Mouse (Mus musculus) cerebral cortex, adult 2 months (tissue): ENCODE data around the gene Ado.

Source experiments
- WGBS: fragments of 180-500 bp; shearing (Covaris S2); methylation state at CpG from one replicate; pipeline ENCODE4 v1.1.7; 2018; 5-methylcytosine and 5-hydroxymethylcytosine counted together

Gene Ado

DNA sequence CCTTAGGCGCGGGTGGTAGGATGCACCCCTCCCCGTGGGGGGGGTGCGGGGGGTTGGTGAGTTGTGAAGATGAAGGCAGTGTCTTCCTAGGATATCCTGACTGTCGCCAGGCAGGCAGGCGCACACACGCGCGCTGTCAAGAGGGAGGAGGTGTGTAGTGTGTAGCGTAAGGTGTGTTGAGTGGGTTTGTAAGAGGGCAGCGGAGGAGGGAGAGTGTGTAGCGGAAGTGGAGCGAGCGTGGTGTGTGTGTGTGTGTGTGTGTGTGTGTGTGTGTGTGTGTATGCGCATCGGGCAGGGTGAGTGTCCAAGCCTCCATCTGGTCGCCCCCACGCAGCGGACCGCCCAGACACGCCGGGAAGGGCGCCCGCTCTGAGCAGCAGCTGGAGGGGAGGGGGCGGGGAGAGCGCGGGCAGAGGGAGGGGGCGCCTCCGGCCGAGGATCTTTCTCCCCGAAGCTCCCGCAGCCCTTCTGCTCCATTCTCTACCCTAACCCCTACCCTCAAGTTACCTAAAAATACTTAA, 12.1 kb downstream of the Ado start:
- 2% methylated on average over 28 of the region's 32 CpGs for WGBS

DNA sequence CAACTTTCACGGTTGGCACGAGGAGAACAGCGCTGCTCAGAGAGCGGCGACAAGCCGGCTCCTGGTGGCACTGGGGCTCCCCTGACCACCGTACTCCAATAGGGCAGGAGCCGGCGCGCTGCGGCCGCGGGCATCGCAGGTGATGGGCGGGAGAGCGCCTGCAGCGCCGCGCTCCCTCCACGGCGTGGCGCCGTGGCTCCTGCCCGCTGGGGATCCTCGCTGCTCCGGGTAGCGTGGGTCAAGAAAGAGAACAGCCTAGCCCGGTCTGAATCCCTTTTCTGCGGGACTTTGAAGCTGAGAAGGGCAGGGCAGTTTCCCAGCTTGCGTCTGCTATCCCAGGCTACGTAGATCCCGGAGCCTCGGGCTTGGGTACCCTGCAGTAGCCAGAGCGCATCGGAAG, 12.8 kb downstream of the Ado start:
- WGBS = under 1% methylated on average over 35 of the region's 35 CpGs

DNA sequence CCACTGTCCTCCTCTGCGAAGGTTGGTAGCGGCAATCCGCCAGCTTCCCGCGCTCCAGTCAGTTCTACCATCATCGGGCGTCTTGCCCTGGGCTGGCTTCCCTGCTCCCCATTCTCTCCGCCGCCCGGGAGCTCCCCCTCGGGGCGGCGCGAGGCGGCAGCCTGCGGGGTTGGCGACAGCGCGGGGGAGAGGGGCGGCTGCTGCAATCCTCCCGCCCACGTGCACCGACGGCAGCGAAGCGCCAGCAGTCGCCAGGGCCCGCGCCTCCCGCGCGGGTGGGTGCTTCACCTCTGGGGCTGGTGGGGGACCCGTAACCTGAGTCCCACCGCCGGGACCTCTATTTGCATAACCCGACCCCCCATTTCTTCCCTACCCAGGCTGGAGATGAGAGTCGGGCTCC, 13.5 kb downstream of the Ado start, which contains the start of gene Egr2:
Egr2 (plus strand) TSS at position 220 of the 400 bp plus-strand sequence.
- 1% methylated on average over 37 of the region's 37 CpGs for WGBS

DNA sequence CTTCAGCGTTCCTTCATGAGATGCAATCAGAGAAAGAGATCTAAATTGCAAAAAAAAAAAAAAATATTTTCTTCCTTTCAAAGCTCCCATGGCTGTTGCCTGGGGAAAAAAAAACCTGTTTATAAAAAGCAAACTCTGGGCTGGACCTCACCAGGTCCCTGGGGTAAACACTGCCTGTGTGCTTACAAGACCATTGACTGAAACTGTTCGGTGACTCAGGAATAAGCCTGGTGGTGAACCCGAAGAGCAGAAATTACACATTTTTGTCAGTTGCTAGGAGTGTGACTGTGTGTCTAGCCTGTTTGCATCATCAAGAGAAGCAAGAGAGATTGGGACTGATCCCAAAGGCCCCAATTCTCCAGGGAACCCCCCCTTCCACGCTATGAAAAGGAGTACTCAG, 19.0 kb downstream of the Ado start:
- 66% methylated on average over 4 of the region's 4 CpGs for WGBS

DNA sequence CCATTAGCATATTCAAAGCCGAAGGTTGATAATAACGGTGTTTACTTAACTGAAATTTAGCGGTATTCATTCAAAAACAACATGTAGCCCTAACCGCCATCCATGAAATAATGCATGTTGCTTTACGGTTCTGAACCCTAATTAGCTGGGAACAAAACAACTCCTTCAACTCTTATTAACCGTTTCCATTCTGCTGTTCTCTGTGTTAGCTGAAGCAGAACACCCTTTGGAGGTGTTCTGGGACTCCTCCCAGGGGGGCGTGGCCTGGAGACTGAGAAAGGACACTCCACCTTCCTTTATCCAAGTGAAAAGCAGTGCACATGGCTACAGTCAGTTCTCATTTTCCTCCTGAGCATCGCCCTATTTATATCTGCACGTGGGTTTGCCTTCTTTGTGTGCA, 22.3 kb downstream of the Ado start:
- 70% methylated on average over 9 of the region's 9 CpGs for WGBS

DNA sequence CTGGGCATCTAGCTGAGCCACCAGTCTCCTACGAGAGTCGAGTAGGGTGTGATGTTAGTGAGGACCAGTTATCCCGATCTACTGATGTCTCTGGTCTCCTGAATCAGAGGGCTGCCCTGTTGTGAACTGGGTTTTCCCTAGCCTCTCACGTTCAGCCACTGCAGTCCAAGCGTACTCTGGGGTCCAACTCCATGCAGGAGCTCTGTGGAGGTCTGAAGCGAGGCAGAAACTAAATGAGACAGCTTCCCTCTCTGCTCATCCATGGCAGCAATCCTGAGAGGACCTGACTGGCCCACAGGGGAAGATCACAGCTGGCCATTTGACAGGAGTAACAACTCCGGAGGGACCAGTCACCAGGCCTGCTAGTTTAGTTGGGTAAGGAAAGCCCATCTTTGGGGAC, 24.1 kb downstream of the Ado start:
- 93% methylated on average over 7 of the region's 7 CpGs for WGBS

DNA sequence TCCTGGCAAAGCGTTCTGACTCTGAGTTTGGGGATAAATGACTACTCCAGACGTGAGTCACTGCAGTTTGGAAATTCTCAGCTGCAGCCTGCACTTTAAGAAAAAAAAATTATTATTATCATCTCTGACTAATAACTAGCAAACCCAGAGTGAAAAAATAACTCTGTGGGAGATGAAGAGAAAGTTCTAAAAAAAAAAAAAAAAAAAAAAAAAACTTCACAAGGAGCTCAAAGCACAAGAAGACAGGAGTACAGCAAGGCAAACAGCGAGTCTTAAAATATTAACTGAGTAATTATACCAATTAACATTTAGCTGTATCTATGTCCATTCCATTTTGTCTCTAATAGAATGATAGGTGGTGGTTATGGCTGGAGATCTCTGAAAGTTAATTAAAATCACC, 24.6 kb downstream of the Ado start:
- WGBS = 83% methylated on average over 3 of the region's 3 CpGs

DNA sequence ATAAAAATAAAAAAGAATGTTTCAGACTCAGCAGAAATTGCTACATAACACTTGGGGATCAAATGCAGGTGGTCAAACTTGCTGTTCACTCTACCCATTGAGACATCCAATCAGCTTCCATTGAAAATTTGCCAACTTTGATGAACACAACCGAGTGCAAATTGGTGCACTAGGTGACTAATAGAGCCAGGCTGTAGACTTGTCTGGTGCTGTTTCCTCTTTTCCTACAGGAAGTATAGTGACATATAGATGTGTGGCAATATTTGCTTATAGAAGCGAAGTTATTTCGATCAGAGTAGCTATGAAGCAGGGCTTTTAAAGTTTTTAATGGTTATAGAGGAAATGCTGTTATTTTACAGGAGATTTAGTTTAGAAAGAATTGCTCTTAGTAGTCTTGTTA, 30.0 kb downstream of the Ado start:
- 85% methylated on average over 3 of the region's 3 CpGs for WGBS

DNA sequence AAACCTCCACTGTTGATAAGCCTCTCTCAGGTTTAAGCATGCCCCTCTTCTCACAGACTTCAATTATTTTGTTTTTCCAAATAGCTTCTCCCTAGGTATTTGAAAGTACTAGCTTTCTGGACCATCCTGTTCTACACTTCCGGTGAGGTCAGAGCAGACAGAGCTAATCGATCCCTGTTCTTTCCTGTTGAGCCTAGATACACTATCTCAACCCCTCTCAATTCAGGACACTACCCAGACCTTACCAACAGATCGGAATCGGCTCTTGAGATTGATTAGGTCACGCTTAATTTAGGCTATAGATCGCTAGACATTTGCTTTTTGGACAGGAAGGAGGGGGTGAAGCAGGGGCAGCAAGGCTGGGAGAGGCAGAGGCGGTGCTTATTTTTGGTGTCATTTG, 35.9 kb downstream of the Ado start:
- WGBS = 78% methylated on average over 7 of the region's 7 CpGs

DNA sequence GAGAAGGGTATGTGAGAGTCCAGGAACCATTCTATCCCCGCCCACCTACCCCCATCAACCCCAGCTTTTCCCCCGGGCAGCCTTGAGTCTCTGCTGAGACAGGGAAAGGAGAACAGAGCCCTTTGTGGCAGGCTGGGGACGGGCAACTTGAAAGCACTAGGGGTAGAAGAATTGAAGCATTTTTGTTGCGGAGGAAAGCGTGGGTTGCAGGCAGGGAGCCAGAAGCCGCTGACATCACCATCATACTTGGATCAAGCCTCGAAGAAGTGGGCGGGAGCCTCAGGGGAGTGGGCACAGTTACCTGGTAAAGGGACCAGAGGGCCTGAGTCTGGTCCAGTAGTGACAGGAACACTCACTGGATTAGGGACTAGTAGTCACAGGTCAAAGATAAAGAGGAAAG, 36.5 kb downstream of the Ado start:
- WGBS = 30% methylated on average over 8 of the region's 8 CpGs

DNA sequence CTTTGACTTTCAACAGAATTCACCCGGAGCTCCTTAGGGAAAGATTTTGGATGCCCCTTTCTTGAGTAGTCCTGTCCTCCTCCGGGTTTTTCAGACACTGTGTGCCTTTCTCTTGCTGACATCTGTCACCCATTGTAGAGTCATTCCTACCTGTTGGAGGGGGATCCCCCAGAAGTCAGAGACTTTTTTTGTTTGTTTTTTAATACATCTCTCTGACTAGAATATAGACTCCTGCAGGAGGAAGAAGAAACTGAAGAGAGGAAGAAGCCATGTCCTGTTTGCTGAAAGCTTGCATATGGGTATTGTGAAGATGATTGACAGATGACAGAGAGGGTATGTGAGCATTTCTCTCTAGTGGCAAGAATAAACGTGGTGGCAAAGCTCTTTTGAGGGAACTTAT, 43.5 kb downstream of the Ado start:
- 71% methylated on average over 3 of the region's 3 CpGs for WGBS

DNA sequence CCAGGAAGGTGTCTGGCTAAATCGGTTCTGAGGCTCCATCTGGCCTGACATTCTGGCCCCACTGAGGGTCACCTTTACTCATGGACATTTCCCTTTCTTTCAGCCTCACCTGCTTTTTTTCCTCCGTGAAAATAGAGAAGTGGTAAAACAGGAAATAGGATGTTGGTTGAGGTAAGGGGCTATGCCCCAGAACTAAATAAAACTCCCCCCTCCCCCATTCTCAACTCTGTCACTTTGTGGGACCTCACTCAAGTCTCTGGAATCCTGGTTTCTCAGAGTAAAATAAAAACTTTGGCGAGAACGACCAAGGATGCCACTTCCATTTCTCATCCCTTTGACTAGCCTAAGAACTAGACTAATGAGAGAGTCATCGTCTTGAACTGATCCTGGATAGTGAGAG, 44.7 kb downstream of the Ado start:
- WGBS = 75% methylated on average over 5 of the region's 5 CpGs

DNA sequence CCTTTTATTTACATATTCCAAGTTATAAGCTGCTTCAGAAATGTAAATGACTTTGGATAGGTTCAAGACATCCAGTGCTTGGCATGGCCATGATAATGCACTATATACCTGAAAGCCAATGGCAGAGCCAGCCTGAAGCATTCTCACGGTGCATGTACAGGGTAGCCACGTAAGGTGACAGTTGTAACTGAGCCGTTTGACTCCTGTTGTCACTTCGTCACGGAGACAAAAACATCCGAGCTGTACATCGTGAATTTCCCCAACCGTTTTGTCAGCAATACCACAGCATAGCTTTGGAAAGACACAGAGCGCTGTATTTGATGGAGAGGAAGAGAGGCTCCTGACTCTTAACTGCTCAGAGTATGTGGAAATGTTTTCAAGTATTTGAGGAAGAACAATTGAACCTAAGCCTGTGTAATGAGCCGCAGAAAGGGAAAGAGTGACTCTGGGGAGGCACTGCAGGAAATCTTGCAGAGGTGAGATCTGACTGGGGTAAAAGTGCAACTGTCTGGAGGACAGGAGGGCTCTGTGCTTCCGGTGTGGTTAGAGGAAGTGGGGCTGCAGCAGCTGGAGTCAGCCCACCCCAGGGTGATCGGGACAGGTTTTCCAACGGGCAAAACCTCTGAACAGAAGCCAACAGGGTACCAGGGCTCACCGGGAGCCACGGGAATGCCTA, 45.3 kb downstream of the Ado start:
- WGBS = 76% methylated on average over 15 of the region's 15 CpGs

DNA sequence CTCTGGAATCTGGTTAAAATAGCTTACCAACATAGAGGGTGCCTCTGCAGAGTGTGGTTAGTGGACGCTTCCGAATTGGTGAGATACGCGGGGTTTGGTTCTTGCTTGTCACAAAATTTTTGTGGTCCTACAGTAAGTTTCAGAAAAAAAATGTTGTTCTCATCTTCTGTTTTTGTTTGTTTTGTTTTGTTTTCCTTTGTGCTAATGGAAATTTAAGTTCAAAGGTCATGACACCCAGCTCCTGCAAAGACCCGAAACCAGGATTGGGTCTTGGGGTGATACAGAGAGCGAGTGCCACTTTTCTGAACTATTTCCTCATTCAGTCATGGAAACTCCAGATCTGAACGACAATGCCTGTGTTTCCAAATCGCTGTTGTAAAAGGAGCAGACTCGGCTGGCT, 50.8 kb downstream of the Ado start:
- 92% methylated on average over 9 of the region's 9 CpGs for WGBS

DNA sequence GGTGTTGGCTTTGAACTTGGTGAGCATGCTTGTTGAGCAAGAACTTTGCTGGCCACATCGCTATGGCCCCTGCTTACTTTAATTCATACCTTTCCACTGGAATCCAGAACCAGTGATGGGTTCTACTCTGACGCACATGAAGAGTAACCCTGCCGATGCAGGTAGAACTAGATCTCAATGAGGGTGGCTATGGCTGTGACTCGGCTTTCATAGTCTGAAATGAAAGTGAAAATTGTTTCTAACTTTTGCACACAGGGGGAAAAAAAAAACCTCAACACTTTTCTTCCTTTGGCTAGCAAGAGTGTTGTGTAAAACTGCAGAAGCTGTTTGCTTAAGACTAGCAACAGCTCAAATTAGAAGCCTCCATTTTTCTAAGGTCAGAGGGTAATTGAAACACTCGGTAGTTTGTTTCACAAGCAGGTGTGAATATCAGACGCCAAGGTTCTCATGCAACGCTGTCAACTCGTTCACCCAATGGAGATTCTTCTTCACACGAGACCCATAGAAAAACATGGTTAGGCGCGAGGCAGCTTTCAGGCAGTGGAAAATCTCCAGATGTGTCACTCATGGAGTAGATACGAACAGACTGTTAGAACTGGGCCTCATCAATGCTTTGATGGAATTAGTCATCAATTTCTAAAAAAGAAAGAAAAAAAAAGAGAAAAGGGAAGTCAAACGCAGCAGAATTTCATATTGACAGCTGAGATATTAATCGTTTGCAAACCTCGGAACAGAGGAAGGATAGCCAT, 51.4 kb downstream of the Ado start:
- 93% methylated on average over 15 of the region's 15 CpGs for WGBS
